Mouse (Mus musculus) midbrain, embryonic 12.5 days (tissue): ENCODE results near the gene Ctdspl. TPM values are rescaled to one million over a fixed set of nuclear protein-coding genes. Genes with fewer than 3 reads are reported as not detected.

Source experiments
- ATAC-seq: fragments of 200-750 bp; cut with Nextera tagmentation; 2 replicates; pipeline ENCODE4 v1.8.0; 2017; ENCODE audit warnings: low read depth, moderate TSS enrichment, moderate library complexity; ENCODE audit not compliant: low FRiP score
- H3K27ac ChIP-seq: fragments of 300-500 bp; sonication (generic); replicated peaks from 2 replicates; pipeline ENCODE4 v1.5.1; 2016; ENCODE audit warnings: mild to moderate bottlenecking
- H3K27me3 ChIP-seq: fragments of 300-500 bp; sonication (generic); 2 replicates; pipeline ENCODE4 v1.6.1; 2016; ENCODE audit warnings: mild to moderate bottlenecking
- H3K36me3 ChIP-seq: fragments of 300-500 bp; sonication (generic); 2 replicates; pipeline ENCODE4 v1.6.1; 2016
- H3K4me1 ChIP-seq: fragments of 300-500 bp; sonication (generic); 2 replicates; pipeline ENCODE4 v1.6.1; 2016
- H3K4me2 ChIP-seq: fragments of 300-500 bp; sonication (generic); replicated peaks from 2 replicates; pipeline ENCODE4 v1.6.1; 2016; ENCODE audit warnings: mild to moderate bottlenecking, moderate library complexity
- H3K4me3 ChIP-seq: fragments of 300-500 bp; sonication (generic); 2 replicates; pipeline ENCODE4 v1.5.1; 2016; ENCODE audit warnings: mild to moderate bottlenecking
- H3K9ac ChIP-seq: fragments of 300-500 bp; sonication (generic); replicated peaks from 2 replicates; pipeline ENCODE4 v1.6.1; 2016; ENCODE audit warnings: mild to moderate bottlenecking, moderate library complexity
- H3K9me3 ChIP-seq: fragments of 300-500 bp; sonication (generic); 2 replicates; pipeline ENCODE4 v1.6.1; 2016; ENCODE audit warnings: mild to moderate bottlenecking
- WGBS: fragments of 180-500 bp; shearing (Covaris S2); methylation state at CpG from one replicate; pipeline ENCODE4 v1.1.7; 2016; 5-methylcytosine and 5-hydroxymethylcytosine counted together
- polyA plus RNA-seq: library from polyadenylated mRNA; unstranded; fragments of >200 nt; fragmentation: Nextera tagmentation; extraction: Ambion mirVana; gene quantifications from 2 replicates; pipeline ENCODE4 v1.2.1, GENCODE M21; 2016

Gene Ctdspl
- 5.2 and 6.3 TPM in 2 replicates for polyA plus RNA-seq

- Histone ChIP-seq H3K4me2 (peak within 1 kb of the TSS; percentile 95), H3K9me3 (no peaks in the 10 kb centered on the region), H3K36me3 (no peaks in the 10 kb centered on the region), H3K9ac (peak within 1 kb of the TSS; percentile 82), H3K27ac (peak within 1 kb of the TSS; percentile 76), H3K4me1 (peaks cover 34% of the 10 kb centered on the region), H3K4me3 (peak within 1 kb of the TSS; percentile 81), H3K27me3 (peaks cover 19% of the 10 kb centered on the region)
- under 1% methylated on average over 37 of the region's 73 CpGs for WGBS
- peak; percentile 59 for ATAC-seq
Measured at GRCm38 (mm10) chr9:118926111-118926650, at the start of gene Ctdspl. Gene Ctdspl, plus strand, starts transcription at chr9:118926453.

GRCm38 (mm10) chr9:118876902-118877301 lies 49.4 kb upstream of the Ctdspl start:
- H3K4me1 ChIP-seq = no peaks in the 10 kb centered on the region
- H3K27me3 ChIP-seq = no peaks in the 10 kb centered on the region
- ATAC-seq = no peak
- H3K9ac ChIP-seq = no peak overlapping the region
- H3K27ac ChIP-seq = no peak overlapping the region
- H3K9me3 ChIP-seq = no peaks in the 10 kb centered on the region
- no peaks in the 10 kb centered on the region for H3K36me3 ChIP-seq
- H3K4me2 ChIP-seq = no peak overlapping the region
- no peak overlapping the region for H3K4me3 ChIP-seq
- 91% methylated on average over 10 of the region's 10 CpGs for WGBS

DNA sequence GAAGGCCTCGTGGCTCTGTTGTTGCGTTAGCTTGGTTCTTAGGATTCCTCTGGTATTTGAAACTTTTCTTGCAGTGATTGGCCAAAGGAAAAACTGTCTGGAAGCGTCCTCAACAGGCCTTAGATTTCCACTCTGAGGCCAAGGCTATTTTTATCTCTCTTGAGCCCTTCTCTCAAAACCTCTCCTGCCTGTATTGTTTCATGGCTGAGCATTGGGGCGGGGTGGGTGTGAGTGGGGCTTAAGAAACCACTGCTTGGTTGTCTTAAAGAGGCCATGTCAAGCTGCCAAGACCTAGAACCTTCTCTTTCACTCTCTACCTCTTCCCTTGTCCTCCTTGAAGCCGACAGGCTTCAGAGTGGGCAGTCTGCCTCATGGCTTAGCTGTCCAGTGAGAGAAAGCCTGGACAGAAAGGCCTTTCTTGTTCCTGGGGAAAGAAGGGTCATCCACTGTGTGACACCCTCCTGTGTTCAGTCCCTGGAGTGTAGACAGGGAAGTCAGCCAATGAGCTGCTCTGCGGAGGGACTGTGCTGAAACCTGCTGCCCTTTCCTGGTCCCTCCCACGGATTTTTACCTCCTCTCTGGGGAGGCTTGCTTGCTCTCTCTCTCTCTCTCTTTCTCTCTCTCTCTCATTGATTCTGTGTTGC lies 48.8 kb upstream of the Ctdspl start:
- Histone ChIP-seq H3K4me1 (no peaks in the 10 kb centered on the region), H3K9me3 (no peaks in the 10 kb centered on the region), H3K4me2 (no peak overlapping the region), H3K9ac (no peak overlapping the region), H3K4me3 (no peak overlapping the region), H3K36me3 (no peaks in the 10 kb centered on the region), H3K27ac (no peak overlapping the region), H3K27me3 (no peaks in the 10 kb centered on the region)
- ATAC-seq = no peak
- 75% methylated on average over 7 of the region's 7 CpGs for WGBS

- no peaks in the 10 kb centered on the region for H3K36me3 ChIP-seq
- WGBS = 91% methylated on average over 11 of the region's 11 CpGs
- no peak overlapping the region for H3K4me2 ChIP-seq
- no peaks in the 10 kb centered on the region for H3K27me3 ChIP-seq
- H3K4me1 ChIP-seq = no peaks in the 10 kb centered on the region
- ATAC-seq = no peak
- no peak overlapping the region for H3K27ac ChIP-seq
- no peak overlapping the region for H3K9ac ChIP-seq
- H3K4me3 ChIP-seq = no peak overlapping the region
- no peaks in the 10 kb centered on the region for H3K9me3 ChIP-seq
Measured at GRCm38 (mm10) chr9:118878596-118878995, 47.7 kb upstream of the Ctdspl start.

DNA sequence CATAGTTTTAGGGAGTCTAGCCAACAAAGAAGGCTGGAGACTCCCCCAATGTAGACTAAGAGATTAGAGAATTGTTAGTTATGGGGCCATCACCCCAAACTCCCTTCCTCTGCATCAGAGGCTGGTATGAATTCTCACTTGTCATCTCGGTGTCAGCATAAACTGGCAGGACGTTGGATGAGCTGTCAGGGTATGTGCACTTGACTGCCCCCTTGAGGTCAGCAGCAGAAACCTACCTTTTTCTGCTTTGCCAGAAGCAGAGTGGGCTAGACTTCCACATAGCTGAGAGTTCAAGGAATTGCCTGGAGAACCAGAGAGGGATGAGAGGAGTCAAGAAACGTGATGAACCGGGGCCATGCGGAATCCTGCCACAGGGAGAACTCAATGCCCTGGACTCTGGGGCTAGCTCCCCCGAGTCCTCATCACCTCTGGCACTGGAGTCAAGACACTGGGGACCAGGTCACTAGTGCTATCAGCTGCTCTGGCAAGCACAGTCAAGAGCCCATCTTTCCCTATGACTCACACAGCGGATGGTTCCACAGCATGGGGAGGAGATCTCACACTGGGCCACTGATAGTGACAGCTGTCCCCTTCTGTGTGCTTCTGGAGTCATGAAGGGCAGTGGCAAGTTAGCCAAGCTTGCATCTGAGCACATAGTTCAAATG lies 44.8 kb upstream of the Ctdspl start:
- Histone ChIP-seq H3K36me3 (no peaks in the 10 kb centered on the region), H3K4me2 (no peak overlapping the region), H3K4me1 (no peaks in the 10 kb centered on the region), H3K4me3 (no peak overlapping the region), H3K9ac (no peak overlapping the region), H3K9me3 (no peaks in the 10 kb centered on the region), H3K27ac (no peak overlapping the region), H3K27me3 (no peaks in the 10 kb centered on the region)
- ATAC-seq = no peak
- WGBS = 75% methylated on average over 7 of the region's 7 CpGs

GRCm38 (mm10) chr9:118881946-118882284 lies 44.3 kb upstream of the Ctdspl start:
- no peak for ATAC-seq
- H3K4me3 ChIP-seq = no peak overlapping the region
- H3K36me3 ChIP-seq = no peaks in the 10 kb centered on the region
- H3K9ac ChIP-seq = no peak overlapping the region
- WGBS = 93% methylated on average over 6 of the region's 6 CpGs
- no peak overlapping the region for H3K4me2 ChIP-seq
- H3K9me3 ChIP-seq = no peaks in the 10 kb centered on the region
- no peaks in the 10 kb centered on the region for H3K4me1 ChIP-seq
- H3K27ac ChIP-seq = no peak overlapping the region
- no peaks in the 10 kb centered on the region for H3K27me3 ChIP-seq

DNA sequence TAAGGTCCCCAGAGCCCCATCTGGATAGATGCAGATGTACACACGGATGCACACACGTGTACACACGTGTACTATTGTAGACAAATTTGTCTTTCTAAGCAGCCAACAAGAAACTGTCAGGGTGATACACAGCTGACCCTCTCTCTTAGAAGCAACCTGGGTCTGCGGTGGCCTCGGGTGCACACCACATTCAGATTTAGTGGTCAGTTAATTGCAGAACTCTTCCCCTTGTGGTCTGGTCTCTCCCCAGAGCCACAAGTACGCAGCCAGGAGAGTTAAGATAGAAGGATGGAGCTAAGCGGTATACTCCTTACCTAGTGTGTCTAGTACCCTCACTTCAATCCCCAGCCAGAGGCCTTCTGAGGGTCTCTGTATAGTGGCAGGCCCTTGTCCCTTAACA lies 43.1 kb upstream of the Ctdspl start:
- Histone ChIP-seq H3K9me3 (no peaks in the 10 kb centered on the region), H3K4me2 (no peak overlapping the region), H3K4me1 (no peaks in the 10 kb centered on the region), H3K9ac (no peak overlapping the region), H3K36me3 (no peaks in the 10 kb centered on the region), H3K27ac (no peak overlapping the region), H3K4me3 (no peak overlapping the region), H3K27me3 (no peaks in the 10 kb centered on the region)
- no peak for ATAC-seq
- 89% methylated on average over 7 of the region's 7 CpGs for WGBS

DNA sequence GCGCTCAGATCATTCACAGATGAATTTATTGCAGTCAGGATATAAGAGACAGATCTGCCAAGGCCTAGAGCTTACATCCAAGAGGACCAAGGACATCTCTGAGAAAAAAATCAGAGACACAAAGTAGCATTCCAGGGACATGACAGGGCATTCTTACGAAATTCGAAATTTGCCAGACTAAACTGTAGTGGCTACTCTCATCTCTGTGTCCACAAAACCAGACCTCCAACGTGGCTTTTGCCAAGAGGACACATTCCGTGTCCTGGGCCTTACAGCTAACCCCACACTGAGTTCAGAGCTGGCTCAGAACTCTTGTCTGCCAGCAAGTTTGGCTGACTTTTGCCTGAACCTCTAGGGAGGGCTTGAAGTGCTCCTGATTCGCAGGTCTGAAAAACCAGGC lies 40.5 kb upstream of the Ctdspl start:
- Histone ChIP-seq H3K4me1 (0 out of 2 replicates have a peak, but pooled peaks cover 3% of the 10 kb centered on the region), H3K27me3 (no peaks in the 10 kb centered on the region), H3K36me3 (no peaks in the 10 kb centered on the region), H3K4me3 (no peak overlapping the region), H3K27ac (no peak overlapping the region), H3K9ac (no peak overlapping the region), H3K4me2 (no peak overlapping the region), H3K9me3 (no peaks in the 10 kb centered on the region)
- 80% methylated on average over 6 of the region's 6 CpGs for WGBS
- ATAC-seq = no peak

DNA sequence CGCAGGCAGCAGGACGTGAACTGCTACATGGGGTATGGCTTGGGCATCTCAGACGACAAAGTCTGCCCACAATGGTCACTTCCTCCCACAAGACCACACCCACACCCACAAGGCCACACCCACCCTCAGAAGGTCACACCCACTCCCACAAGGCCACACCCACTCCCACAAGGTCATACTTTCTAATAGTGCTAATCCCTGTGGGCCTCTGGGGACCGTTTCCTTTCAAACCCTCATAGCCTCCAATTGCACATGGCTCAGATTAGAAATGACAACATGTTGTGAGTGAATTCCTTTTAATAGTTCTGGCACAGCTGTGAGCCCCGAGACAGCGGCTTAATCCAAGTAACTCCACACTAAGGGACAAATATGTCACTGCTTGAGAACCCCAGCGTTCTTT lies 39.1 kb upstream of the Ctdspl start:
- H3K9ac ChIP-seq = no peak overlapping the region
- no peak overlapping the region for H3K4me2 ChIP-seq
- no peaks in the 10 kb centered on the region for H3K36me3 ChIP-seq
- WGBS = 74% methylated on average over 7 of the region's 7 CpGs
- H3K9me3 ChIP-seq = no peaks in the 10 kb centered on the region
- no peaks in the 10 kb centered on the region for H3K27me3 ChIP-seq
- H3K27ac ChIP-seq = no peak overlapping the region
- H3K4me1 ChIP-seq = 0 out of 2 replicates have a peak, but pooled peaks cover 6% of the 10 kb centered on the region
- no peak for ATAC-seq
- H3K4me3 ChIP-seq = no peak overlapping the region

GRCm38 (mm10) chr9:118887734-118888133 lies 38.5 kb upstream of the Ctdspl start:
- Histone ChIP-seq H3K9me3 (no peaks in the 10 kb centered on the region), H3K36me3 (no peaks in the 10 kb centered on the region), H3K9ac (no peak overlapping the region), H3K4me3 (no peak overlapping the region), H3K27ac (no peak overlapping the region), H3K4me1 (0 out of 2 replicates have a peak, but pooled peaks cover 6% of the 10 kb centered on the region), H3K27me3 (no peaks in the 10 kb centered on the region), H3K4me2 (no peak overlapping the region)
- no peak for ATAC-seq
- WGBS = 92% methylated on average over 8 of the region's 8 CpGs

DNA sequence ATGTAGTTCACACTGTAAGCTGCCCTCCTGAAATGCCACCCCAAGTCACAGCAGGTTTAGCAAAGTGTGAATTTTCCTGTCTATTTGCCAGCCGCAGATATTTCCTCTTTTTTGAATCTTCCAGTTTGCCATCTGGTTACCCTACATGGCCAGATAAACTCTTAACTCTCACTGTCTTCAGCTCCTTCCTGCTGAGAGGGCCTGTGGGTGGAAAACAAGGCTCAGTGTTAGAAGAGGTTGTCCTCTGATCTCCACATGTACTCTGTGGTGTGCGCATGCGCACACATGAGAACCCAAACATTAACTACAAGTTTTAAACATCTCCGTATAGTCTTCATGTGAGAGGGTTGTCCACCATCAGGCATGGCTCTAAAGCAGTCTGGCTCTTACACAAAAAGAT lies 36.1 kb upstream of the Ctdspl start:
- H3K36me3 ChIP-seq = no peaks in the 10 kb centered on the region
- H3K27me3 ChIP-seq = no peaks in the 10 kb centered on the region
- no peak overlapping the region for H3K4me2 ChIP-seq
- no peaks in the 10 kb centered on the region for H3K9me3 ChIP-seq
- 91% methylated on average over 4 of the region's 4 CpGs for WGBS
- no peak for ATAC-seq
- no peak overlapping the region for H3K27ac ChIP-seq
- H3K4me3 ChIP-seq = no peak overlapping the region
- H3K4me1 ChIP-seq = 0 out of 2 replicates have a peak, but pooled peaks cover 6% of the 10 kb centered on the region
- no peak overlapping the region for H3K9ac ChIP-seq

DNA sequence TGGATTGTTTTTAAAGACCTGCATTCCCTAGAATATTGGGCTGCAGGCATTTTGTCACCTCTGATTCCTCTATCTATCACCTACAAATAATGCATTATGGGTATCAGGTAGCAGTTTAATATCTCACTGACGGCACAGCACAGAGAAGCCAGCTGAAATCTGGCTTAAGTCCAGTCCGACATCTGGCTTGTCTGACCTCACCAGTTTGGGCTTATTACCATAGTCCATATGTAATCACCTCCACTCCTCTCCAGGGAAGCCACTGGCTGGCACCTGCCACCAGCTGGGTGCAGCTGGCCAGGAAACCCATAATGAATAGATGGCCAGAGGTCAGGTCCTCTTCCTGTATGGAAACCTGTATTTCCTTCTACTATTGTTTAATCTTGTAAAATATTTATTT lies 35.6 kb upstream of the Ctdspl start:
- no peak for ATAC-seq

More for the DNA sequence above, 35.6 kb upstream of the Ctdspl start:
- WGBS = 62% methylated on average over 2 of the region's 2 CpGs
- H3K9ac ChIP-seq = no peak overlapping the region
- 0 out of 2 replicates have a peak, but pooled peaks cover 6% of the 10 kb centered on the region for H3K4me1 ChIP-seq
- H3K27ac ChIP-seq = no peak overlapping the region
- no peak overlapping the region for H3K4me3 ChIP-seq
- no peak overlapping the region for H3K4me2 ChIP-seq
- no peaks in the 10 kb centered on the region for H3K27me3 ChIP-seq
- H3K9me3 ChIP-seq = no peaks in the 10 kb centered on the region
- no peaks in the 10 kb centered on the region for H3K36me3 ChIP-seq
